Mouse (Mus musculus): ENCODE measurements around the gene H2afz. TPM values are rescaled to one million over a fixed set of nuclear protein-coding genes. Genes with fewer than 3 reads are reported as not detected.
"Not testable (repeated sequence)": the region's sequence is repeated elsewhere in the genome, so short reads cannot be mapped to it uniquely, and the experiment has no call there.

H2afz gene
- total RNA-seq (2021): 100 to 1,000 TPM; 158 to 167 TPM
- long read RNA-seq, experiment 1, transcript H2afz-201 (5 exons, 1,069 nt): major isoform, 125 of 134 reads
- long read RNA-seq, experiment 1, partial matches to known transcripts: 7 of 134 reads
- long read RNA-seq, experiment 1, other reads (novel, unspliced or antisense): 2 of 134 reads
- long read RNA-seq, experiment 2, transcript H2afz-201 (5 exons, 1,069 nt): major isoform, 298 of 333 reads
- long read RNA-seq, experiment 2, partial matches to known transcripts: 26 of 333 reads
- long read RNA-seq, experiment 2, other reads (novel, unspliced or antisense): 5 of 333 reads

- DNase-seq (ENCODE audit: low spot score in 2 of 2): peak; percentile 98 to 99
These were observed at the start of gene H2afz for GRCm38 (mm10) chr3:137864124-137864987. Gene H2afz (plus strand): TSS chr3:137864487.

GRCm38 (mm10) chr3:137818713-137819112 is 45.6 kb upstream of the H2afz start:
- no peak for DNase-seq (ENCODE audit: low spot score in 2 of 2)

- DNase-seq (ENCODE audit: low spot score in 2 of 2): no peak
These were observed 43.4 kb upstream of the H2afz start for GRCm38 (mm10) chr3:137820688-137821467.

GRCm38 (mm10) chr3:137823317-137823716 is 41.0 kb upstream of the H2afz start:
- DNase-seq (ENCODE audit: low spot score in 2 of 2): no peak

GRCm38 (mm10) chr3:137827678-137828077 is 36.6 kb upstream of the H2afz start:
- no peak for DNase-seq (ENCODE audit: low spot score in 2 of 2)

- no peak for DNase-seq (ENCODE audit: low spot score in 2 of 2)
These were observed 33.1 kb upstream of the H2afz start for GRCm38 (mm10) chr3:137831156-137831555.

GRCm38 (mm10) chr3:137833128-137833527 is 31.2 kb upstream of the H2afz start:
- DNase-seq (ENCODE audit: low spot score in 2 of 2): no peak

GRCm38 (mm10) chr3:137833698-137834097 is 30.6 kb upstream of the H2afz start:
- no peak for DNase-seq (ENCODE audit: low spot score in 2 of 2)

GRCm38 (mm10) chr3:137836543-137836942 is 27.7 kb upstream of the H2afz start:
- DNase-seq (ENCODE audit: low spot score in 2 of 2): no peak

- no peak for DNase-seq (ENCODE audit: low spot score in 2 of 2)
These were observed 26.1 kb upstream of the H2afz start for GRCm38 (mm10) chr3:137838160-137838559.

- DNase-seq (ENCODE audit: low spot score in 2 of 2): no peak
These were observed 21.3 kb upstream of the H2afz start for GRCm38 (mm10) chr3:137842944-137843343.

- no peak for DNase-seq (ENCODE audit: low spot score in 2 of 2)
These were observed 20.0 kb upstream of the H2afz start for GRCm38 (mm10) chr3:137844263-137844662.

GRCm38 (mm10) chr3:137846552-137846951 is 17.7 kb upstream of the H2afz start:
- no peak for DNase-seq (ENCODE audit: low spot score in 2 of 2)

GRCm38 (mm10) chr3:137848354-137848753 is 15.9 kb upstream of the H2afz start:
- DNase-seq (ENCODE audit: low spot score in 2 of 2): no peak

- DNase-seq (ENCODE audit: low spot score in 2 of 2): no peak
These were observed 14.6 kb upstream of the H2afz start for GRCm38 (mm10) chr3:137849697-137850096.

GRCm38 (mm10) chr3:137851196-137851595 is 13.1 kb upstream of the H2afz start:
- DNase-seq (ENCODE audit: low spot score in 2 of 2): no peak

GRCm38 (mm10) chr3:137853011-137853410 is 11.3 kb upstream of the H2afz start:
- DNase-seq (ENCODE audit: low spot score in 2 of 2): not testable (repeated sequence)

GRCm38 (mm10) chr3:137855328-137855727 is 9.0 kb upstream of the H2afz start:
- no peak for DNase-seq (ENCODE audit: low spot score in 2 of 2)

- no peak for DNase-seq (ENCODE audit: low spot score in 2 of 2)
These were observed 8.2 kb upstream of the H2afz start for GRCm38 (mm10) chr3:137856061-137856460.

GRCm38 (mm10) chr3:137860394-137861170 is 3.7 kb upstream of the H2afz start:
- no peak for DNase-seq (ENCODE audit: low spot score in 2 of 2)

- DNase-seq (ENCODE audit: low spot score in 2 of 2): no peak
These were observed 2.9 kb upstream of the H2afz start for GRCm38 (mm10) chr3:137861436-137861835.

Data from layer of hippocampus, postnatal 14 days (tissue).